Mouse (Mus musculus) granulocyte monocyte progenitor cell, adult 5-6 weeks (primary cell): Measurements from ENCODE around the gene Cryzl2. TPM values are rescaled to one million over a fixed set of nuclear protein-coding genes. Genes with fewer than 3 reads are reported as not detected.

Source experiments
- ATAC-seq: replicated peaks from 2 replicates; pipeline ENCODE4 v1.8.0; 2016; ENCODE audit warnings: mild to moderate bottlenecking, moderate TSS enrichment, inconsistent platforms; ENCODE audit not compliant: poor library complexity, severe bottlenecking
- total RNA-seq, 2 experiments: library from RNA; stranded (forward) in 1 of 2; stranded (reverse) in 1 of 2; fragments of 200-712, 200-1000 nt in 1 of 2; fragments of >200 nt in 1 of 2; fragmentation: Nextera tagmentation in 1 of 2; gene quantifications; 2 replicates each; pipeline ENCODE4 v1.2.3; 2014 to 2017

Cryzl2 gene
- total RNA-seq, 2 experiments from 2014 or later: 18.9 to 25.8 TPM

- no peak for ATAC-seq
These were observed 63.9 kb downstream of the Cryzl2 start for GRCm38 (mm10) chr1:157522322-157522721.

- no peak for ATAC-seq
These were observed 66.4 kb downstream of the Cryzl2 start for GRCm38 (mm10) chr1:157524775-157525174.

GRCm38 (mm10) chr1:157525692-157526354 lies 67.4 kb downstream of the Cryzl2 start:
- ATAC-seq: no peak

- ATAC-seq: no peak
These were observed 68.2 kb downstream of the Cryzl2 start for GRCm38 (mm10) chr1:157526625-157527024.

GRCm38 (mm10) chr1:157532826-157533460 lies 74.6 kb downstream of the Cryzl2 start:
- ATAC-seq: peak; percentile 89

GRCm38 (mm10) chr1:157535571-157535970 lies 77.2 kb downstream of the Cryzl2 start:
- ATAC-seq: no peak

GRCm38 (mm10) chr1:157536471-157536870 lies 78.1 kb downstream of the Cryzl2 start:
- ATAC-seq: peak; percentile 53

GRCm38 (mm10) chr1:157537636-157538035 lies 79.3 kb downstream of the Cryzl2 start:
- ATAC-seq: peak; percentile 58

Other genes with a start within 250 kb of the Cryzl2 start
- 1.3 and 2.0 TPM in 2 replicates for gene Rasal2, start 46.0 kb upstream of the Cryzl2 start, total RNA-seq (2014; fragmentation: Nextera tagmentation)
- gene Rasal2, start 46.0 kb upstream of the Cryzl2 start, total RNA-seq (2017): 2.2 and 2.3 TPM in 2 replicates
- gene Sec16b, start 48.2 kb downstream of the Cryzl2 start, total RNA-seq (2014; fragmentation: Nextera tagmentation): 1.3 and 1.5 TPM in 2 replicates
- gene Sec16b, start 48.2 kb downstream of the Cryzl2 start, total RNA-seq (2017): 0.15 and 0.60 TPM in 2 replicates